Mouse (Mus musculus) liver, embryonic 16.5 days (tissue): ENCODE measurements around the gene Rabif. TPM values are rescaled to one million over a fixed set of nuclear protein-coding genes. Genes with fewer than 3 reads are reported as not detected.
"Not testable (repeated sequence)": the region's sequence is repeated elsewhere in the genome, so short reads cannot be mapped to it uniquely, and the experiment has no call there.

Source experiments
- ATAC-seq: fragments of 200-750 bp; cut with Nextera tagmentation; 2 replicates; pipeline ENCODE4 v1.8.0; 2017; ENCODE audit warnings: low read depth, mild to moderate bottlenecking, moderate number of reproducible peaks, moderate library complexity
- H3K27ac ChIP-seq: fragments of 300-500 bp; sonication (generic); 2 replicates; pipeline ENCODE4 v1.5.1; 2014; ENCODE audit warnings: mild to moderate bottlenecking, low read length
- H3K27me3 ChIP-seq: fragments of 300-500 bp; sonication (generic); 2 replicates; pipeline ENCODE4 v1.6.1; 2014; ENCODE audit warnings: low read depth, low read length, mixed read lengths; ENCODE audit not compliant: control insufficient read depth, insufficient read depth
- H3K36me3 ChIP-seq: fragments of 300-500 bp; sonication (generic); 2 replicates; pipeline ENCODE4 v1.6.1; 2014; ENCODE audit warnings: mild to moderate bottlenecking; ENCODE audit not compliant: control insufficient read depth, insufficient read depth
- H3K4me1 ChIP-seq: fragments of 300-500 bp; sonication (generic); 2 replicates; pipeline ENCODE4 v1.6.1; 2014; ENCODE audit warnings: low read depth, low read length, mixed read lengths; ENCODE audit not compliant: control insufficient read depth
- H3K4me2 ChIP-seq: fragments of 300-500 bp; sonication (generic); 2 replicates; pipeline ENCODE4 v1.6.1; 2014; ENCODE audit warnings: low read depth, low read length, mixed read lengths
- H3K4me3 ChIP-seq: fragments of 300-500 bp; sonication (generic); 2 replicates; pipeline ENCODE4 v1.5.1; 2014; ENCODE audit warnings: low read depth, mild to moderate bottlenecking, low read length
- H3K9ac ChIP-seq: fragments of 300-500 bp; sonication (generic); 2 replicates; pipeline ENCODE4 v1.6.1; 2014; ENCODE audit warnings: low read depth, low read length
- H3K9me3 ChIP-seq: fragments of 300-500 bp; sonication (generic); replicated peaks from 2 replicates; pipeline ENCODE4 v1.6.1; 2016; ENCODE audit warnings: low read length; ENCODE audit not compliant: control insufficient read depth
- WGBS: fragments of 180-500 bp; shearing (Covaris S2); extraction: QIAGEN DNeasy Blood & Tissue Kit; methylation state at CpG from one replicate; pipeline ENCODE4 v1.1.7; 2014; ENCODE audit not compliant: insufficient replicate concordance; 5-methylcytosine and 5-hydroxymethylcytosine counted together
- polyA plus RNA-seq: library from polyadenylated mRNA; unstranded; fragments of >200 nt; fragmentation: Nextera tagmentation; extraction: Ambion mirVana; gene quantifications from 2 replicates; pipeline ENCODE4 v1.2.1, GENCODE M21; 2015

Gene Rabif
- polyA plus RNA-seq, 1 experiment from 2014 or later: 15.8 TPM

- WGBS: 18% methylated on average over 6 of the region's 6 CpGs
- ATAC-seq: peak; percentile 99
- Histone ChIP-seq H3K27ac (peak overlapping the region; percentile 92), H3K9ac (peak overlapping the region; percentile 65), H3K4me1 (peaks cover 19% of the 10 kb centered on the region), H3K4me2 (peak overlapping the region; percentile 69), H3K36me3 (no peaks in the 10 kb centered on the region), H3K4me3 (peak overlapping the region; percentile 37), H3K27me3 (no peaks in the 10 kb centered on the region), H3K9me3 (no peaks in the 10 kb centered on the region)
Measured at GRCm38 (mm10) chr1:134526752-134527151, 32.3 kb downstream of the Rabif start.

GRCm38 (mm10) chr1:134530618-134531017, 36.2 kb downstream of the Rabif start:
- ATAC-seq: no peak
- H3K9me3 ChIP-seq: no peaks in the 10 kb centered on the region

GRCm38 (mm10) chr1:134533710-134534109, 39.3 kb downstream of the Rabif start:
- H3K36me3 ChIP-seq, H3K27ac ChIP-seq, H3K27me3 ChIP-seq, H3K4me3 ChIP-seq, H3K4me1 ChIP-seq, H3K4me2 ChIP-seq, H3K9me3 ChIP-seq, H3K9ac ChIP-seq, ATAC-seq: not testable (repeated sequence)
- 87% methylated on average over 10 of the region's 10 CpGs for WGBS

More at GRCm38 (mm10) chr1:134530618-134531017, 36.2 kb downstream of the Rabif start:
- H3K4me2 ChIP-seq: no peak overlapping the region
- no peaks in the 10 kb centered on the region for H3K36me3 ChIP-seq
- H3K27ac ChIP-seq: no peak overlapping the region
- H3K4me3 ChIP-seq: no peak overlapping the region
- WGBS: 74% methylated on average over 6 of the region's 6 CpGs
- no peaks in the 10 kb centered on the region for H3K27me3 ChIP-seq
- H3K4me1 ChIP-seq: peaks cover 20% of the 10 kb centered on the region
- no peak overlapping the region for H3K9ac ChIP-seq

- no peak overlapping the region for H3K4me2 ChIP-seq
- no peak overlapping the region for H3K9ac ChIP-seq
- WGBS: 91% methylated on average over 1 of the region's 1 CpGs
- no peak overlapping the region for H3K4me3 ChIP-seq
- no peaks in the 10 kb centered on the region for H3K9me3 ChIP-seq
- H3K27me3 ChIP-seq: no peaks in the 10 kb centered on the region
- no peaks in the 10 kb centered on the region for H3K36me3 ChIP-seq
- no peak overlapping the region for H3K27ac ChIP-seq
- peaks cover 6% of the 10 kb centered on the region for H3K4me1 ChIP-seq
- ATAC-seq: no peak
Measured at GRCm38 (mm10) chr1:134535054-134535453, 40.6 kb downstream of the Rabif start.

- Histone ChIP-seq H3K27ac (no peak overlapping the region), H3K9ac (no peak overlapping the region), H3K9me3 (no peaks in the 10 kb centered on the region), H3K27me3 (no peaks in the 10 kb centered on the region), H3K4me1 (peaks cover 6% of the 10 kb centered on the region), H3K4me3 (no peak overlapping the region), H3K36me3 (no peaks in the 10 kb centered on the region), H3K4me2 (no peak overlapping the region)
- 43% methylated on average over 3 of the region's 3 CpGs for WGBS
- ATAC-seq: peak; percentile 37; the same call in 1 of the 2 replicates
Measured at GRCm38 (mm10) chr1:134535513-134535912, 41.1 kb downstream of the Rabif start.

- H3K27me3 ChIP-seq: no peaks in the 10 kb centered on the region
- no peak overlapping the region for H3K27ac ChIP-seq
- no peaks in the 10 kb centered on the region for H3K9me3 ChIP-seq
- ATAC-seq: no peak
- H3K4me1 ChIP-seq: peaks cover 5% of the 10 kb centered on the region
- 79% methylated on average over 10 of the region's 10 CpGs for WGBS
- no peak overlapping the region for H3K4me2 ChIP-seq
- no peaks in the 10 kb centered on the region for H3K36me3 ChIP-seq
- no peak overlapping the region for H3K9ac ChIP-seq
- H3K4me3 ChIP-seq: no peak overlapping the region
Measured at GRCm38 (mm10) chr1:134540610-134541009, 46.2 kb downstream of the Rabif start.

- H3K9me3 ChIP-seq: no peaks in the 10 kb centered on the region
- 60% methylated on average over 4 of the region's 4 CpGs for WGBS
- no peak overlapping the region for H3K4me2 ChIP-seq
- H3K4me3 ChIP-seq: no peak overlapping the region
- no peak overlapping the region for H3K27ac ChIP-seq
- no peaks in the 10 kb centered on the region; the same call in 1 of the 2 replicates for H3K4me1 ChIP-seq
- H3K36me3 ChIP-seq: no peaks in the 10 kb centered on the region
- ATAC-seq: no peak
- no peak overlapping the region for H3K9ac ChIP-seq
- H3K27me3 ChIP-seq: no peaks in the 10 kb centered on the region
Measured at GRCm38 (mm10) chr1:134548231-134548630, 53.8 kb downstream of the Rabif start.

GRCm38 (mm10) chr1:134549632-134550132, 55.2 kb downstream of the Rabif start, which contains the start of gene Mgat4e:
Gene Mgat4e (minus strand): TSS chr1:134549682.
- 19% methylated on average over 7 of the region's 7 CpGs for WGBS
- no peak for ATAC-seq
- no peak within 1 kb of the TSS for H3K9ac ChIP-seq

GRCm38 (mm10) chr1:134551869-134552268, 57.4 kb downstream of the Rabif start:
- Histone ChIP-seq H3K4me1 (peaks cover 14% of the 10 kb centered on the region), H3K27me3 (no peaks in the 10 kb centered on the region), H3K4me2 (no peak overlapping the region), H3K4me3 (no peak overlapping the region), H3K9ac (no peak overlapping the region), H3K27ac (no peak overlapping the region), H3K36me3 (no peaks in the 10 kb centered on the region), H3K9me3 (no peaks in the 10 kb centered on the region)
- WGBS: 57% methylated on average over 3 of the region's 3 CpGs
- ATAC-seq: no peak

More at GRCm38 (mm10) chr1:134549632-134550132, 55.2 kb downstream of the Rabif start, which contains the start of gene Mgat4e:
- H3K4me2 ChIP-seq: no peak within 1 kb of the TSS
- no peaks in the 10 kb centered on the region for H3K9me3 ChIP-seq
- H3K27me3 ChIP-seq: no peaks in the 10 kb centered on the region
- no peak within 1 kb of the TSS for H3K4me3 ChIP-seq
- no peaks in the 10 kb centered on the region; the same call in 1 of the 2 replicates for H3K4me1 ChIP-seq
- H3K36me3 ChIP-seq: no peaks in the 10 kb centered on the region
- H3K27ac ChIP-seq: no peak within 1 kb of the TSS
